Mouse (Mus musculus) layer of hippocampus, adult 8-10 months (tissue): ENCODE measurements around the gene Psap. TPM values are rescaled to one million over a fixed set of nuclear protein-coding genes. Genes with fewer than 3 reads are reported as not detected.

Source experiments
- DNase-seq, 2 experiments: peaks; one replicate each; pipeline ENCODE4 v3.0.0; 2022; ENCODE audit warnings: low spot score in 2 of 2
- total RNA-seq, 4 experiments: library from RNA; stranded (reverse); gene quantifications; 2 replicates each; pipeline ENCODE4 v1.2.4; 2022

Gene Psap
- total RNA-seq, 4 experiments from 2014 or later: 1,389 to 1,663 (median 1,484) TPM

DNA sequence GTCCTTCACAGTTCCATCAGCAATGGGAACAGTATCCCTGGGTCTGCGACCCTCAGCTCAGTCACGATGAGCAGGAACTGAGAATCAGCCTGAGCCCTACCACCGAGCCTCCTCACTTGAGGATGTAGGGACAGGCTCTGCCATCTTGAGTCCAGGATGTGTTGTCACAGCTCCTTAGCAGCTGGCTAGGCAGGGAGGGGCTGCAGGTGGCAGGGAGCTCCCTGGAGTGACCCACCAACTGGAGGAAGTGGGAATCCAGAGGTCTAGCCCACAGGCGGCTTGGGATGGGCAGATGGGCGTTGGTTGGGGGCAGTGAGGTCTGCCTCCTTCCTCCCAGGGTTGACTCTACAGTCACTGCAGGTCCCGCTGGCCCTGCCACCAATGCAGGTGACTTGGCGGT lies 14.1 kb upstream of the Psap start:
- DNase-seq: no peak

DNA sequence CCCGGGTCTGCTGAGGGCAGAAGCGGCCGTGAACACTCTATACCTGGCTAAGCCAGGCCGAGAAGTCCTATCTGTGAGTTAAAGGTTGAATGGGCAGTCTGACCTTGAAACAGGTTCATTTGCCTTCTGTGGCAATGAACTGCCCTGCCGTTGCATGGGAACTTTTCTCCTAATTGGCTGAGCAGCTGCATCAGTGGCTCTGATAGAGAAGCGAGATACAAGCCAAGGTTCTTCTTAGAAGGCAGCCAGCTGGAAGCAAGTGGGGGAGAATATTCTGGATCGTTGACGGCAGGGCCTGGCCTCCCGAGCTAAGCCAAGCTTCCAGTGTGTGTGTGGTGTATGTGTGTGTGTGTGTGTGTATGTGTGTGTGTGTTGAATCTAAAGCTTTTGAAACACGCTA lies 12.2 kb upstream of the Psap start:
- no peak for DNase-seq

DNA sequence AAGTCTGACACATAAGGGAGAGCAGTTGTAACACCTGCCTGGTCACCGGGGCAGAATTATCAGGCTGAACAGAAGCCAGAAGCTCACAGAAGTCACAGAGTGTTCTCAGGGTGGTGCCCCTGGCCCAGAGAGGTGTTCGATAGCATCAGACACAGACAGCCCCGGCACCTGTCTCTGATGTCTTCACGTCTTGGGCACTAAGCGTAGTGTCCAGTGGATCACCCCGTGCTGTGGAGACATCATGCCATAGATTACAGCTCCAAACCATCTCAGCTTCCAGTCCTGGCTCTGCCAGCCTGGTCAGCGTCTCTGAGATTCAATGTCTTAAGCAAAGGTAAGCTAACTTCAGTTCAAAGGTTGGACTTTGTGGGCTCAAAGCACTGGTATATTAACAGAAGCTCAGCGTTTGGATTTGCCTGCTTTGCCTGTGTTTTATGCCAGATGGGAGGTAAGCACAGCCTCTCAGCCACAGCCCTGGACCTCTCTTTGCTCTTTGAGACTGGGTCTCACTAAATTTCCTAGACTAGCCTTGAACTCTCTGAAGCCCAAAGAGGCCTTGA lies 10.5 kb upstream of the Psap start:
- DNase-seq: no peak

DNA sequence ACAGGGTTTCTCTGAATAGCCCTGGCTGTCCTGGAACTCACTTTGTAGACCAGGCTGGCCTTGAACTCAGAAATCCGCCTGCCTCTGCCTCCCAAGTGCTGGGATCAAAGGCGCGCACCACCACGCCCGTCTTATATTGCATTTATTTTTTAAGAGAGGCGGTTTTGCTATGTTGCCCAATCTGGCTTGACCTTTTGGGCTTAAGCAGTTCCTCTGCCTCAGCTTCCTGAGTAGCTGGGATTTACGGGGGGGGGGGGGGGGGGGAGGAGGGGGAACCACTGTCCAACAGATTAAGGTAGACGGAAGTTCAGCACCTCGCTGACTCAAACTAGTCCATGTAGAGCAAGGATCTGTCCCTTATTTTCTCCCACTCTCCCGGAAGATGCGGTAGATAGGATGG lies 8.7 kb upstream of the Psap start:
- DNase-seq: no peak

DNA sequence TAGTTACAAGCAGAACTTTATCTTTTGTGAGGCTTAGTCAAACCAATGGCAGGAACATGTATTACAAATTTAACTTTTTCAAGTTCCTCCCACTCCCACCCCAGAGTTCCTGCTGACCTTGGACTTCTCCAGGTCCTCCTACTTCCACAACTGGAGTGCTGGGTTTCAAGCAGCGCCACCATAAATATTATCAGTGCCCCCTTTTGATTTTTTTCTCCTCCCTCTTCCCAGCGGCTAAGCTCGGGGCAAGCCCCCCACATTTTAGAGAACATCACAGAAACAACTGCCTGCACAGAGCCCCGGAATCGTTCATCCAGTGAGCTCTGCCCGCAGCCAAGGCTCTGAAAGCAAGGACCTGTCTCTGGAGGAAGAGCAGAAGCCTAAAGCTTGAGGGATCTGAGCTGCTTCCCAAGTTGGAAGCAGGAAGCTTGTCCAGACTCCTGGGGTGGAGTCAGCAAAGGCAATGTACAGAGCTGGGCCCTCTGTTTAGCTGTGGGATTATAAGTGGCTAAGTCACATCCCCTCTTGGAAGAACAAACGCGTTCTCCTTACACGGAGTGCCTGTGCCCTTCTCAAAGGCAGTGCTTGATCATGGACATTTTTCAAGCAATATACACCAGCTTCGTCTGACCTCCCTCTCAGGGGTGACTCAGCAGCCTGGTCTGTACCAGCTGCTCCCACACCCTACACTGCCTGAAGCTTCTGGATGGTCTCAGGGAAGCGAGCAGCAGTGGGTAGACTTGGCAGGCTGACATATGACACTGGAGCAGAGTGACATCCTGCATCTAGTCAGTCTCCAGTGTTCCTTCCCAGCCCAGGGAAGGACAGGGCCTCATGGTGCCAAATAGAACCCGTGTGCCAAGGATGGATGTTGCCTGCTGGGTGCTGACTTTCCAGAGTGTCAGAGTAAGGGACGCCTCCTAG lies 8.0 kb upstream of the Psap start:
- DNase-seq: no peak

DNA sequence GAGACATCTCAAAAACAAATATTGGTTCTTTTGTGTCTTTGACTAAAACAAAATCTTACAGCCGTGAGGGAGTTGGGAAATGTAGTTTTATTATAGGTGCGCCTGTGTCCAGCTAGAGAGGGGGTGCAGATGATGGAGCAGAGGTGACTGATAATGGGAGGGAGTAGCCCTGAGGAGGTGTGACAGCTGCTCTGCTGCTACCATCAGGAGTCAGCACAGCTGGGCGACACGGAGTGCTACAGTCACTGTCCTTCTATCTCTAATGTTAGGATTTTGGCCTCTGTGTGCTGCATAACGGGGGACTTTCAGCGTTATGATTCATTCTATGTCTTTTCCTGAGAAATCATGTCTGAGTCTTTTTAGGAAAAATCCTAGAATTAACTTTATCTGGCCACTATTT lies 6.4 kb upstream of the Psap start:
- DNase-seq: no peak

DNA sequence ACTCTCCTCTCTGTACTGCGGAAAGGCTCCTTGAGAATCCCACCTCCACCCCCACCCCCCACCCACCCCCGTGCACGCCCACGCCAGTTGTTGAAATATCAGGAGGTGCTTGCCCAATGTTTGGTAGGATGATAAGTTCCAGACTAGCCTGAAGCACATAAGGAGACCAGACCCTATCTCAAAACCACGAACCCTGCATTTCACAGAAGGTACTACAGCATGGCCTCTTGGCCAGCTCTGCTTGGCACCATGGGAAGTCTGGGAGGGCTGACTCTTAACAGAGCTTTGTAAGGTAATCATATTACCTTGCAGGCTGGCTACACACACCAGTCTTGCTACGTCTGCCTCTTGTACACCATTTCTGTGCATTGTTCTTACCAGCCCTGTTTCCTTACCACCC lies 5.2 kb upstream of the Psap start:
- DNase-seq: no peak

DNA sequence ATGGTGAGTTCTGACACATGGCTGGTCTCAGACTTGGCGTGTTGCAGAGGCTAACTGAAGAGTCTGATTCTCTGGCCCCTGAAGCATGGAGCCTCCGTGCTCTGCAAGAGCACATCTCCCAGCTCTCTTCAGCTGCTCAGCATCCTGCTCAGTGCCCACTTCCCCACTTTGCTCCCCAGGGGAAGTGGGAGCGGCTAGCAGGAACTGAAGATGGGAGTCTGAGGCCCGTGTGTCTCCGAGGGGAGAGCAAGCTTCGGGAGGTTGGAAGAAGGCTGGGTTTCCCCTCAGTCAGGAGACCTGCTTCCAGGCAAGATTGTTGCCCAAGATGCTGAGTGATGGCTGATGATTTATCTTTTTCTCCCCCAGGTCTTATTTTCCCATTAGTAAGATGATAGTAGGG lies 4.0 kb upstream of the Psap start:
- no peak for DNase-seq

DNA sequence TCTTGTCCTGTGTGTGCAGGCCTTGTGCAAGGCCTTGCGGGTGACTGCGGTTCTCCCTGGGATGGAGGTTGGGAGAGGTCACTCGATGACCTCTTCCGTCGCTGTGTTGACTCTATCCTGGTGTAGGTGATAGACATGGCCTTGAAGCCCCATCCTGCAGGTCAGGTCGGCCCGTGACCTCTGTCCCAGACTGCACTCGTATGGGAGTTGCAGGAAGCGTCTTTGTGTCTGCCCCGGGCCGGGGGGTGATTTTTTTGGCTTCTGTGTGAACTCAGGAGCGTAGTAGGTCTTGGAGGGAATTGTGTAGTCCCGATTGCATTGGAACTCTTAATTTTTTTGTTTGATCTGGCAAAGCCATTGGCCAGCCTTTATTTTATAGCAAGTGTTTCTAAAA lies 576 bp downstream of the Psap start:
- DNase-seq: no peak

DNA sequence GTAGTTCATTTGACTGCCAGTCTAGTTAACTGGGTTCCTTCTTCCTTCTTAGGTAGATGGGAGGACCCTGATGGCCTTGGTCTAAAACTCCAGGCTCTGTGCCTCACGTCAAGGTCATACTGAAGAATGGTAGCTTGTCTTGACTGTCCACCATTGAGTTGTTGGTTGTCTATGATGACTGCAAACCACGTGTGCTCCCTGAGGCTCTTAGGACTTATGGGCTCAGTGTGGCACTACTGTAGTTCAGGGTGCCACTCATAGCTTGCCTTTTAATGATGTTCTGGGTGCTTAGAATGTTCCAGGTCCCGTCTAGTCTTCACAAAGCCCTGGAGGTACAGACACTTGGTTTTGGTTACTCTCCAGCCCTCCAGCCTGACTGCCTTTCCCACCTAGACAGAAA lies 1.4 kb downstream of the Psap start:
- DNase-seq: no peak

DNA sequence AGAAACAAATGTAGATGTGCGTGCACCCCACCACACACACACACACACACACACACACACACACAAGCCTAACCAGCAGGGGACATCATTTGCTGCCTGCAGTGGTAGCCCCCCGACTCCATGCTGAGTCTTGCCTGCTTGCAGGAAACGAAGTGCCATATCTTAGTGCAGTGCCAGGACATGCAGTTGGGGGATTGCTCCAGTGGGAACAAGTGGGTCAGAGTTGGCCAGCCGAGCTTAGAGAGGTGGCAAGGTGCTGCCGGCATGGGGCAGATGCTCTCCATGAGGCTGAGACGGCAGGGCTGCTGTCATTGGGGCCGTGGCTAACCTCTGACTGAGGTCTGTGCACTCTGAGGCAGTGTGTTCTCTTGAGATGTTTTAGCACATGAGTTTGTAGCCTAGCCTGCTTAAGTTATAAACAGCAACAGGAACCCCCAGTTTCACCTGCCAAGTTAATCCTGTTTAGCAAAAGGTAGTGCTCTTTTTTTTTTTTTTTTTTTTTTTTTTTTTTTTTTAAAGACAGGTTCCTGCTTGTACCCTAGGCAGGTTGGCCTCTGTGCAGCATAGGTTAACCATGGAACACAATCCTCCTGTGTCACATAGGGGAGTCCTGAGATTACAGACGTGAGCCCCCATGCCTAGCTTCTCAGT lies 2.0 kb downstream of the Psap start:
- no peak for DNase-seq

DNA sequence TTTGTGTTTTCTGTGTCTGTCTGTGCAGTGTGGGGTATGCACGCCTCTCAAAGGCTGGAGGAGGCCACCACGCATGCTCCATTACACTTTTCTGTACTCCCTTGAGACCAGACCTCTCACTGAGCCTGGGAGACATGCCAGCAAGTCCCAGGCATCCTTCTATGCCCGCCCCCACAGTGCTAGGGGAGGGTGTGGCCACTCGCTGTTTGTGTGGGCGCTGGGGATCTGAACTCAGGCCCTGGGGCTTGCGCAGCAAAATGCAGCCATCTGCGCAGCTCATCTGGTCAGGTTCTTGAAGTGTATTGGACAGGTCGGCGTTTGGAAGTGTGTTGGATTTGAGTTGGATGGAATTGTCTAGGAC lies 2.5 kb downstream of the Psap start:
- peak; percentile 70 to 74 for DNase-seq

DNA sequence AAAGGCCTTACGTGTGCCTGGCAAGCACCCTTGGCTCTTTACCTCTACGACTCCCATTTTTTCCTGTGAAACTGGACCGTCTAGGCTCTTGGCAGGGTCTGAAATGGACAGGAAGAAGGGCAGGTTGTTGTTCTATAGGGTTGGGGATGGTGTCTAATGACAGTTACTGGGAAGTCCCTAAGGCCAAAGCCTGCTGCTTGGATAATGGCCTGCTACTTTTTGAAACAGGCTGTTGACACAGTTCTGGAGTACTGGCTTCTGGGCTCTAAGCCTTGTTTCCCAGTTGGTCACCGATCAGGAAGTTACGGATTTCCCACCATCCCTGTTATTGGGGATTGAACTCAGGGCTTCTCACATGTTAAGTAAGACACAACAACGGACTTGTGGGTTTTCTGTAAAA lies 2.9 kb downstream of the Psap start:
- DNase-seq: no peak

DNA sequence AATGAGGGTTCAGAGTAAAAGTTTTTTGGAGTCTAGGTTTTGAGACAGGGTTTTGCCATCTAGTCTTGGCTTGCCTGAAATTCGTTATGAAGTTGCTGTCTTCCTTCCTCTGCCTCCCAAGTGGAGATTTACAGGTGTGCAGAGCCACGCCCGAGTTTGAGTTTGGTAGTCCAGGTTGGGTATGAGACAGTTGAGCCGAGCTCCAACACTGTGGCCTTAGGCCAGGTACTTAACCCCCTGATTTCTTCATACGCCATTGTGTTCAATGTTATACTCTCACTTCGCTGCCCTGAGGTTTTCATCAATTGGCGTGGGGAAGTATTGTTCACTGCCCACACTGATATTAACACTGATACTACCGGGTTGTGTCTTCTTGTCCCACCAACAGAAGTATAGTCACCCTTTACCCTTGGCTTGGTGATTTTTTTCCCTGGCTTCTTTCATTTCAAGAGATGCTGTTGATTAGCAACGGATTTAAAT lies 4.2 kb downstream of the Psap start:
- DNase-seq: no peak

DNA sequence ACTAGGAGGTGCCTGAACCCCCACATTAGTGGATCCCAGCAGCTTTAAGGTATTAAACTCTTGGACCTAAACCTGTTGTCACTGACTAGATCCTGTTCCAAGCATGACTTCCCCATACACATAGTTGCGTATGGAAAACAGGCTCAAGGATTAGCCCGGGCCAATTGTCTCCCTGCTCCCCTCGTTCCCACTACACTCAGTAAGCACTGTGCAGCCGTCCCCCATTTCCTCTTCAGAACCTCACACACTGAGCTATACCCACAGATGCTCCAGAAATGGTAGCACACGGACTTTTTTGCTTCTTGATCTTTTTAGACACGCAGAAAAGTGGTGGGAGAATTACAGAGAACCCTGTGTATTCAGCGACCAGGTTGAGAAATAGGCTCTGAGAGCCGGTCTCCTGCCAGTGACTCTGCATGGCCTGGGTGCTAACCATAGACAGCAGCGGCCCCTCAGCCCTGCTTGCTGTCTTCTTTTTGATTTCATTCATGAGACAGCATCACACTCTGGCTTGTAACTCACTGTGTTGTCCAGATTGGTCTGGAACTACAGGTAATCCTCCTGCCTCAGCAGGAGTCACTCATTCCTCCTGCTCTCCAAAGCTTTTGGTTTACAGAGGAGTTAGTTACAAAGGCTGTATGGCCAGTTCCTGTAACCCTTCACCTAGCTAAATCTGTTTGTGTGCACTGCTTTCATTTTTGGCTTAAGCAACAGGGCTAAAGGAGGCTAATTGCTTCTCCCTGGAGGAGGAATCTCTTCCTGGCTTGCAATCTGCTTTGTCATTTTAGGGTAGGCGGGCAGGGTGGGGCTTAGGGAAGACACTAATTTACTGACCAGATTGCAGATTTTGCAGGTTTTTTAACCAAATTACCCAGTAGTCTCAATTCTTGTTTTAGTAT lies 4.9 kb downstream of the Psap start:
- no peak for DNase-seq

DNA sequence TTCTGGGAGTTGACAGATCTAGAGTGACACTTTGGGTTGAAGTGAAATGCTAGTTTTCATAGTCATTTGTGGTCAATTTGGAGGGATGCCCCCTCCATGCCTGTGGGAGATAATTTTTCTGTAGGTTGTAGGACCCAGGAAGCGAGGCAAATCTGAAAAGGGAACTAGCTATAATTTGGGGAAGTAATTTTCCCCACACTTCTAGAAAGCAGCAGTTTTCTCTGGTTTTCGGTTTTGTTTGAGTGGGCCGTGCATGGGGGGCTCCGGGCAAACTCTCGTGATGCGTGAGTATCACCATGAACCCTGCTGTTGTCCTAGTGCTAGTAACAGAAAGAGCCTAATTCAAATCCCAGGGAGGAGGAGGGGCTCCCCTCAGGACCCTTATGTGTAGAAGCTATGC lies 6.8 kb downstream of the Psap start:
- no peak for DNase-seq

DNA sequence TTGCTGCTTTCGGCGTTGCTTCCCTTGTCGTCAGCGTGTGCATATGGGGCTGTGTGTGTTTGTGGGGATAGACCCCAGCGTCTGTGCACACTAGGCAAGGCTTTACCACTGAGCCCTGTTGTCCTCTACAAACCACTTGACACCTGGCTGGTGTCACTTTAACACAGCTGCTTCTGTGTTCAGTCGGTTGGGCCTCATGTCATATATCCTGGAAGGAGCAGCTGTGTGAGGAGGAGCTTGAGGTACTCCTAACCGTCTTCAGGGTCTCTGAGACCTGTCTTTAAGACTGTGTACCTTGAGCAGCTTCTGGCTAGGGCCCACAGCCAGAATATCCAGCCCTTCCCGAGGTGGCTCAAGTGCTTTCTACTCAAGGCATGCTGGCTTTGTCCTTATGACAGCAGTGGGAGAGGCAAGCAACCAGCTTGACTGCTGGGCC lies 7.3 kb downstream of the Psap start:
- no peak for DNase-seq

DNA sequence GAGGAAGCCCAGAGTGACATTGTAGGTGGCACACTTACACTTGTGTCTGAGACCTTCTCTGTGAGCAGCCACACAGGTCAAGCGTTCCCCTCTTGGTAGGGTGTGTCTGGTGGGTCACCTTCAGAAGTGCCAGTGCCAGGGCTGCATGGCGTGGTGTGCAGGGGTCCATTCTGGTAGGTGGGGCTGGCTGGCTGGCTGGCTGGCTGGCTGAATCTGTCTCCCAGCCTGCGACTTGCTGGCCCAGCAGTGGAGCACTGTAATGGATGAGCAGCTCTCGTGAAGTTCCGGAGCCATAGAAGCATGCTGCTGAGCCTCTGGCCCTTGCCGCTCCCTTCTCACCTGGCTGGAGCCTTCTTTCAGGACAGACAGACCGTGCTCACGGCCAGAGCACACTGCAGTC lies 7.8 kb downstream of the Psap start:
- no peak for DNase-seq

DNA sequence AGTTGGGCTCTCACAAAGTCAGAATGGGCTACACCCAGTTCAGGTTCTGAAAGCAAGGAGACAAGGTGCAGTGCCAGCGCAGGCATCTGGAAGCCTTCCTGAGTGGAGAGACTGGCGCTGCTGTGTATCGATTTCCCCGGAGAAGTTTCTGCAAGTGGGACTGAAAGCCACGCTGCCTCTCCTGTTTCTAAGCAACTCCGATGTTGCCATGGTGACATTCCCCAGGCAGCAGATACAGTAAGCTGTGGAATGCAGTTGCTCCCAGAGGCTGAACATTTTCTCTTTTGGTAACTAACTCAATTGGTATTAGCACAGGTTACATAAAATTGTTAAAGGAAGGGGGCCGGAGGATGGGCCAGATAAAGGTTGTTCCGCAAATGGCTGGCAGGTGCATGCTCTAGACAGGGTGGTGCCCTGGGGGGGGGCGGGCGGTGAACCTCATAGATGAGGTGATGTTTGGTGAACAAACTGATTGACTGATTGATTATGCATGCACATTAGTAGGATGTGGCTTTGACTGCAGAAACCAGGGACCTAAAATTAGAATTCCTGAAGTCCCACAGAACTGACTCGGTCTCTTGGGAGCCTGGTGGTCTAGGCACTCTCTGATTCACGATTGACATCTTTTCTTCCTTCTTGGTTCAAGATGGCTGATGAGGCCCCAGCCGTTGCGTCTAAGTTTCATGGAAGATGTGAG lies 8.4 kb downstream of the Psap start:
- peak; percentile 91 for DNase-seq

DNA sequence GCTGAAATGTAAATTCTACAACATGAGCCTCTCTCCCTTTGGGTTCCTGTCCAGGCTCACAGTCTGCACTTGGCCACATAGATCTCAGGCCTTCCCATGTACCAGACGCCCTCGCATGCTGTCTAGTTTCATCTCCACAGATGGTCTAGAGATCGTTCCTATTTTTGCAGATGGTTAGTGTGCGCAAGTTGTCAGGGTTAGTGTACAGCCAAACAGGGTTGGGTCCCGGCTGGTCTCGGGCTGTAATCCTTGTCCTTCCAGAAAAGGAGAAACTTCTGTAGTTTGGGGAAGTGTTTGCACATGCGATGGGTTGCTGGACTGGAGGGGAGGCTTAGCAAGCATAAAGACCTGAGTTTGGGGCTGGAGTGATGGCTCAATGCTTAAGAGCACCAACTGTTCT lies 9.1 kb downstream of the Psap start:
- DNase-seq: no peak

DNA sequence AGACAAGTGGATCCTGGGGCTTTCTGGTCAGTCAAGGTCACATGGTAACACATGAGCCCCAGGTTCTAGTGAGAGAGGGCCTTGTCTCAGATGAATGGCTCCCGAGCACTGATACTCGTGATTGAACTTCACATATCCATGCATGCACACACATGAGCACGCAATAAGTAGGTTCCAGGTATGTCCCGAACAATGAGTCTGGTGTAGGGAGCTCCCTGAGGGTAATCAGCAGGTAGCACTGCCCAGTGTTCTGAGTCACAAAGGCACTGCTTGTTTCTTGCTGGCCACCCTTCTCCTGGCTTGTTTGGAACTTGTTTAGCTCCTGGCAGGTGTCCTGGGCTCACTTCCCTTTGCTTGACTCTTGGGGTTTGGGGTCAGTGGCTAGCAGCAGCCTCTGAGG lies 9.7 kb downstream of the Psap start:
- no peak for DNase-seq
